Mouse (Mus musculus): Measurements from ENCODE around the gene Pou3f3. TPM values are rescaled to one million over a fixed set of nuclear protein-coding genes. Genes with fewer than 3 reads are reported as not detected.

Gene Pou3f3
- polyA plus RNA-seq, 1 experiment from 2014 or later, result 0.03 TPM

DNA sequence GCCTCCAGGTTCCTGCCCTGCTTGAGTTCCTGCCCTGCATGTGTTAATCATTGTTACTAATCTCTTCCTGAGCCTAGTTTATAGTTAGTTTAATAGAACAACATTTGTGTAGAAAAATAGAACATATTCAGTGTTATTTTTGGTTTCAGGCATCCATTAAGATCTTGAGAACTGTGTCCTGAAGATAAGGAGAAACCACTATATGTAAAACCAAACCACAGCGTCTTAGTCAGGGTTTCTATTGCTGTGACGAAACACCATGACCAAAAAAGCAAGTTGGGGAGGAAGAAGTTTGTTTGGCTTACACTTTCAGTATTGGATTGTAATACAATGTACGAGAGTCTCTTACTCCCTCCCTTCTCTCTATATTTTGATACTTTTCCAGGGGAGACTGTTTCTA is 49.5 kb downstream of the Pou3f3 start:
- no peaks in the 10 kb centered on the region for H3K36me3 ChIP-seq
- 73% methylated on average over 3 of the region's 3 CpGs for WGBS
- H3K9me3 ChIP-seq, result no peaks in the 10 kb centered on the region
- ATAC-seq (ENCODE audit: extremely low read depth, insufficient number of reproducible peaks, low FRiP score, low TSS enrichment), result no peak
- no peak overlapping the region for H3K9ac ChIP-seq
- no peak overlapping the region for H3K4me2 ChIP-seq
- no peaks in the 10 kb centered on the region for H3K4me1 ChIP-seq
- H3K4me3 ChIP-seq, result no peak overlapping the region
- no peaks in the 10 kb centered on the region for H3K27me3 ChIP-seq (replicated peaks)
- no peak overlapping the region for H3K27ac ChIP-seq (replicated peaks)

- 64% methylated on average over 6 of the region's 6 CpGs for WGBS
- Histone ChIP-seq H3K4me2 (no peak overlapping the region), H3K27me3 (replicated peaks) (no peaks in the 10 kb centered on the region), H3K4me3 (no peak overlapping the region), H3K9ac (no peak overlapping the region), H3K27ac (replicated peaks) (no peak overlapping the region), H3K4me1 (no peaks in the 10 kb centered on the region), H3K36me3 (no peaks in the 10 kb centered on the region), H3K9me3 (no peaks in the 10 kb centered on the region)
- no peak for ATAC-seq (ENCODE audit: extremely low read depth, insufficient number of reproducible peaks, low FRiP score, low TSS enrichment)
Measured at GRCm38 (mm10) chr1:42749536-42750292, 54.1 kb downstream of the Pou3f3 start.

Other genes with a start within 250 kb of the Pou3f3 start
- 54.6 and 63.0 TPM in 2 replicates for gene Mrps9, start 155.5 kb downstream of the Pou3f3 start, polyA plus RNA-seq (2015; fragmentation: Nextera tagmentation; extraction: Ambion mirVana)